Mouse (Mus musculus) midbrain, postnatal 0 days (tissue): ENCODE data around the gene Igf2bp3. TPM values are rescaled to one million over a fixed set of nuclear protein-coding genes. Genes with fewer than 3 reads are reported as not detected.
A peak's percentile ranks its signal among the peaks of the same experiment; 100 is the strongest.

Experiments
- ATAC-seq: fragments of 200-750 bp; cut with Nextera tagmentation; 2 replicates; pipeline ENCODE4 v1.8.0; 2017; ENCODE audit warnings: moderate number of reproducible peaks, mild to moderate bottlenecking, moderate TSS enrichment, moderate library complexity; ENCODE audit not compliant: low FRiP score
- DNase-seq: peaks from one replicate; pipeline ENCODE4 v3.0.0-alpha.2; 2015; ENCODE audit warnings: low spot score
- H3K27ac ChIP-seq: fragments of 300-500 bp; sonication (generic); 2 replicates; pipeline ENCODE4 v1.5.1; 2014; ENCODE audit warnings: low read depth, mild to moderate bottlenecking, low read length, mixed read lengths
- H3K27me3 ChIP-seq: fragments of 300-500 bp; sonication (generic); 2 replicates; pipeline ENCODE4 v1.6.1; 2014; ENCODE audit warnings: low read length, control low read depth, mixed read lengths; ENCODE audit not compliant: insufficient read depth
- H3K36me3 ChIP-seq: fragments of 300-500 bp; sonication (generic); 2 replicates; pipeline ENCODE4 v1.6.1; 2014; ENCODE audit warnings: low read length, control low read depth, mixed read lengths; ENCODE audit not compliant: insufficient read depth
- H3K4me1 ChIP-seq: fragments of 300-500 bp; sonication (generic); 2 replicates; pipeline ENCODE4 v1.6.1; 2014; ENCODE audit warnings: mild to moderate bottlenecking, control low read depth, antibody characterized with exemption, low read length, mixed read lengths; ENCODE audit not compliant: insufficient read depth
- H3K4me2 ChIP-seq: fragments of 300-500 bp; sonication (generic); 2 replicates; pipeline ENCODE4 v1.6.1; 2014; ENCODE audit warnings: low read depth, mild to moderate bottlenecking, low read length, mixed read lengths; ENCODE audit not compliant: poor library complexity, severe bottlenecking
- H3K4me3 ChIP-seq: fragments of 300-500 bp; sonication (generic); 2 replicates; pipeline ENCODE4 v1.5.1; 2014; ENCODE audit warnings: low read depth, mild to moderate bottlenecking, low read length, moderate library complexity
- H3K9ac ChIP-seq: fragments of 300-500 bp; sonication (generic); replicated peaks from 2 replicates; pipeline ENCODE4 v1.6.1; 2014; ENCODE audit warnings: mild to moderate bottlenecking, low read length, moderate library complexity, mixed read lengths; ENCODE audit not compliant: poor library complexity, severe bottlenecking
- H3K9me3 ChIP-seq: fragments of 300-500 bp; sonication (generic); 2 replicates; pipeline ENCODE4 v1.6.1; 2016; ENCODE audit warnings: low read length, control low read depth
- CTCF ChIP-seq: IDR thresholded peaks from 2 replicates; pipeline ENCODE4 v1.5.1; 2016; ENCODE audit warnings: antibody characterized with exemption, mild to moderate bottlenecking
- WGBS: fragments of 180-500 bp; shearing (Covaris S2); extraction: QIAGEN DNeasy Blood & Tissue Kit; methylation state at CpG from one replicate; pipeline ENCODE4 v1.1.7; 2014; 5-methylcytosine and 5-hydroxymethylcytosine counted together
- polyA plus RNA-seq: library from polyadenylated mRNA; unstranded; fragments of >200 nt; fragmentation: Nextera tagmentation; extraction: Ambion mirVana; gene quantifications from 2 replicates; pipeline ENCODE4 v1.2.1, GENCODE M21; 2015
- total RNA-seq: library from RNA; depleted of rRNA; stranded (reverse); fragments of >200 nt; gene quantifications from 2 replicates; pipeline ENCODE4 v1.2.3, GENCODE M21; 2014

Igf2bp3 gene
- total and polyA plus RNA-seq, 2 experiments from 2014 or later, result 5.4 to 10.6 TPM

- ATAC-seq (no peak), DNase-seq (no peak)
- no peak overlapping the region for H3K4me3 ChIP-seq
- no peak for TF ChIP-seq CTCF
- no peak overlapping the region for H3K9ac ChIP-seq
- no peaks in the 10 kb centered on the region for H3K27me3 ChIP-seq
- 81% methylated on average over 2 of the region's 2 CpGs for WGBS
- H3K9me3 ChIP-seq, result no peaks in the 10 kb centered on the region
- H3K4me1 ChIP-seq, result peaks cover 6% of the 10 kb centered on the region; the same call in 1 of the 2 replicates
- no peak overlapping the region for H3K27ac ChIP-seq
- H3K36me3 ChIP-seq, result no peaks in the 10 kb centered on the region
- H3K4me2 ChIP-seq, result no peak overlapping the region
These were observed 136.9 kb downstream of the Igf2bp3 start for GRCm38 (mm10) chr6:49077894-49078293.

- Histone ChIP-seq H3K27ac (peak overlapping the region; percentile 73), H3K4me1 (peaks cover 6% of the 10 kb centered on the region; the same call in 1 of the 2 replicates), H3K27me3 (no peaks in the 10 kb centered on the region), H3K36me3 (no peaks in the 10 kb centered on the region), H3K9me3 (no peaks in the 10 kb centered on the region), H3K4me2 (peak overlapping the region; percentile 83), H3K9ac (peak overlapping the region; percentile 81), H3K4me3 (peak overlapping the region; percentile 87)
- peak; percentile 73 for ATAC-seq
- WGBS, result under 1% methylated on average over 19 of the region's 19 CpGs
- DNase-seq, result peak; percentile 15
- TF ChIP-seq CTCF, result no peak
These were observed 140.7 kb downstream of the Igf2bp3 start for GRCm38 (mm10) chr6:49074117-49074490.

GRCm38 (mm10) chr6:49073304-49074116 is 141.2 kb downstream of the Igf2bp3 start, which contains the start of gene Malsu1:
TSS of gene Malsu1 (plus strand) at chr6:49073795.
- ATAC-seq, result peak; percentile 98
- Histone ChIP-seq H3K36me3 (no peaks in the 10 kb centered on the region), H3K9ac (peak within 1 kb of the TSS; percentile 81), H3K27me3 (no peaks in the 10 kb centered on the region; the same call in 1 of the 2 replicates), H3K4me2 (peak within 1 kb of the TSS; percentile 83), H3K9me3 (no peaks in the 10 kb centered on the region), H3K27ac (peak within 1 kb of the TSS; percentile 73), H3K4me3 (peak within 1 kb of the TSS; percentile 87), H3K4me1 (peaks cover 6% of the 10 kb centered on the region; the same call in 1 of the 2 replicates)
- under 1% methylated on average over 49 of the region's 49 CpGs for WGBS
- peak; percentile 44; the same call in 1 of the 2 replicates for TF ChIP-seq CTCF
- peak; percentile 96 for DNase-seq

- ATAC-seq (no peak), DNase-seq (no peak)
- Histone ChIP-seq H3K9me3 (no peaks in the 10 kb centered on the region), H3K9ac (no peak overlapping the region), H3K27ac (no peak overlapping the region), H3K36me3 (no peaks in the 10 kb centered on the region), H3K4me2 (no peak overlapping the region), H3K4me1 (no peaks in the 10 kb centered on the region), H3K4me3 (no peak overlapping the region), H3K27me3 (no peaks in the 10 kb centered on the region; the same call in 1 of the 2 replicates)
- WGBS, result 46% methylated on average over 4 of the region's 4 CpGs
- no peak for TF ChIP-seq CTCF
These were observed 146.4 kb downstream of the Igf2bp3 start for GRCm38 (mm10) chr6:49068361-49068760.

GRCm38 (mm10) chr6:49057053-49058021 is 157.4 kb downstream of the Igf2bp3 start:
- no peak overlapping the region for H3K27ac ChIP-seq
- no peak for ATAC-seq
- DNase-seq, result peak; percentile 80
- H3K27me3 ChIP-seq, result no peaks in the 10 kb centered on the region
- TF ChIP-seq CTCF, result peak; percentile 94
- H3K9me3 ChIP-seq, result no peaks in the 10 kb centered on the region
- peaks cover 5% of the 10 kb centered on the region; the same call in 1 of the 2 replicates for H3K4me1 ChIP-seq
- 37% methylated on average over 8 of the region's 8 CpGs for WGBS
- H3K4me2 ChIP-seq, result no peak overlapping the region
- no peak overlapping the region for H3K4me3 ChIP-seq
- H3K36me3 ChIP-seq, result no peaks in the 10 kb centered on the region
- no peak overlapping the region for H3K9ac ChIP-seq
